Mouse (Mus musculus): ENCODE results near the gene Ltv1.

DNA sequence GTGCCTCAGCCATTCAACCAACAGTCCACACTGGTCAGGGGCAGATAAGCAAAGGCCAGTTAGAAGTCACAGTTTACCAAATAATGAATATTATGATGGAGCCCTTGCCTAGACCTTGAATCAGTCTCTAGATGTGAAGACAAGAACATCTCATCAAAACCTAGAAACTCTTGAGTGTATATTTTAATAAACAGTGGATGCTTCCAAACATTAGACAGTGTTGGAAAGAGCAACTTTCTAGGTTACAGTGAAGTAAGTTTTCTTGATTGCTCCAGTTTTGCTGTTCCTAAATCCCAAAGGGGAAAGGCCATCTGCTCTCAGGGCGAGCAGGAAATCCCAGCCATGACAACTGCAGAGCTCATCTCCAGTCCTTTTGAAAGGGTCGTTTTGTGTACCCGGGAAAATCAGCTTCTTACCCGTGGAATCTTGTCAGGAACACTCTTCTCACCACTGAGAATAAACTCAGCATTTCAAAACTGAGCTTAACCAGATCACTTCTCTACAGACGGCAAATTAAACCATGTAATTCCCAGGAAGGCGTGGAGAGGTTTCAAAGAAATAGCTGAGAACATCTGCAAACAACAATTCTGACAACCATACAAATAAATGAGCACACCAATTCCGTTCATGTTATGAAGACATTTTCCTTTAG lies 14.9 kb downstream of the Ltv1 start, which contains the start of gene Zc2hc1b:
- TF ChIP-seq CTCF (IDR thresholded peaks at IDR 0.05; ENCODE audit: extremely low read depth, insufficient read depth, low read length) (no peak), POLR2A (IDR thresholded peaks at IDR 0.05; ENCODE audit: extremely low read depth, insufficient read depth, low read length) (no peak)

Measured in cortical plate, adult 2 months (tissue).